Mouse (Mus musculus) forebrain, postnatal 0 days (tissue): ENCODE results near the gene Coa4. TPM values are rescaled to one million over a fixed set of nuclear protein-coding genes. Genes with fewer than 3 reads are reported as not detected.

Experiments
- ATAC-seq: fragments of 200-750 bp; cut with Nextera tagmentation; 2 replicates; pipeline ENCODE4 v1.8.0; 2017; ENCODE audit warnings: mild to moderate bottlenecking, moderate library complexity
- DNase-seq: peaks from one replicate; pipeline ENCODE4 v3.0.0-alpha.2; 2015
- H3K27ac ChIP-seq: fragments of 300-500 bp; sonication (generic); 2 replicates; pipeline ENCODE4 v1.5.1; 2014; ENCODE audit warnings: low read depth, mild to moderate bottlenecking, antibody characterized with exemption, low read length, moderate library complexity, mixed read lengths
- H3K27me3 ChIP-seq: fragments of 300-500 bp; sonication (generic); 2 replicates; pipeline ENCODE4 v1.6.1; 2014; ENCODE audit warnings: mild to moderate bottlenecking, low read length, mixed read lengths; ENCODE audit not compliant: insufficient read depth
- H3K36me3 ChIP-seq: fragments of 300-500 bp; sonication (generic); 2 replicates; pipeline ENCODE4 v1.6.1; 2014; ENCODE audit warnings: mild to moderate bottlenecking, moderate library complexity; ENCODE audit not compliant: insufficient read depth
- H3K4me1 ChIP-seq: fragments of 300-500 bp; sonication (generic); 2 replicates; pipeline ENCODE4 v1.6.1; 2014; ENCODE audit warnings: antibody characterized with exemption; ENCODE audit not compliant: insufficient read depth
- H3K4me2 ChIP-seq: fragments of 300-500 bp; sonication (generic); 2 replicates; pipeline ENCODE4 v1.6.1; 2014; ENCODE audit warnings: low read depth, mild to moderate bottlenecking, moderate library complexity
- H3K4me3 ChIP-seq: fragments of 300-500 bp; sonication (generic); 2 replicates; pipeline ENCODE4 v1.5.1; 2014; ENCODE audit warnings: low read depth, low read length, mixed read lengths
- H3K9ac ChIP-seq: fragments of 300-500 bp; sonication (generic); 2 replicates; pipeline ENCODE4 v1.6.1; 2014; ENCODE audit warnings: mild to moderate bottlenecking
- H3K9me3 ChIP-seq: fragments of 300-500 bp; sonication (generic); 2 replicates; pipeline ENCODE4 v1.6.1; 2016; ENCODE audit warnings: low read length
- CTCF ChIP-seq: sonication (generic); IDR thresholded peaks from 2 replicates; pipeline ENCODE4 v1.5.1; 2016; ENCODE audit warnings: antibody characterized with exemption, control low read depth, low read depth
- WGBS: fragments of 180-500 bp; shearing (Covaris S2); extraction: QIAGEN DNeasy Blood & Tissue Kit; methylation state at CpG from one replicate; pipeline ENCODE4 v1.1.7; 2014; 5-methylcytosine and 5-hydroxymethylcytosine counted together
- polyA plus RNA-seq: library from polyadenylated mRNA; unstranded; fragments of >200 nt; fragmentation: Nextera tagmentation; extraction: Ambion mirVana; gene quantifications from 2 replicates; pipeline ENCODE4 v1.2.1, GENCODE M21; 2015
- total RNA-seq: library from RNA; depleted of rRNA; stranded (reverse); fragments of >200 nt; gene quantifications from 2 replicates; pipeline ENCODE4 v1.2.3, GENCODE M21; 2014

The Coa4 gene
- total and polyA plus RNA-seq, 2 experiments from 2014 or later: 5.7 to 10.3 TPM

DNA sequence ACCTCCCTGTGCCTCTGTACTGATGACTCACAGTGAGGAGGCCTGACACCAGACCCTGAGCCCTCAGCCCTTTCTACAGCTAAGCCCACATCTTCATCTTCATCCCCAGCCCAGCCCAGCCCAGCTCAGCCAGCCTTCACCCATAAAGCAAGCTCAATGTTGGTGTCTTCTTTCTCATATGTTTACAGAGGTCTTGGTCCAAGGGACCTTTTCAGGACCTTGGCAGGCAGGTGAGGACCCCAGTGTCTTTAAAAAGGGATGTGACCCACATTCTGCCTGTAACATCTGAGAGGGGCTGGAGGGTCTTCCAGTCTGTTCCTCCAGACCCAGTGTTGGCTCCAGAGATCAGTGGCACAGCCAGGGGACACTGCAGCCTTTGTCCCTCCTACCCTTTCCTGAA is 37.4 kb upstream of the Coa4 start:
- no peak for ATAC-seq
- H3K27me3 ChIP-seq: no peaks in the 10 kb centered on the region
- H3K4me1 ChIP-seq: 0 out of 2 replicates have a peak, but pooled peaks cover 6% of the 10 kb centered on the region
- H3K4me2 ChIP-seq: no peak overlapping the region
- no peak overlapping the region for H3K9ac ChIP-seq
- no peak for DNase-seq
- H3K4me3 ChIP-seq: no peak overlapping the region
- H3K27ac ChIP-seq: no peak overlapping the region
- H3K36me3 ChIP-seq: no peaks in the 10 kb centered on the region
- no peak for TF ChIP-seq CTCF
- H3K9me3 ChIP-seq: no peaks in the 10 kb centered on the region

GRCm38 (mm10) chr7:100500276-100500977 is 36.4 kb upstream of the Coa4 start:
- Histone ChIP-seq H3K4me2 (no peak overlapping the region), H3K9ac (no peak overlapping the region), H3K9me3 (no peaks in the 10 kb centered on the region), H3K36me3 (no peaks in the 10 kb centered on the region), H3K27me3 (no peaks in the 10 kb centered on the region), H3K27ac (no peak overlapping the region), H3K4me3 (no peak overlapping the region), H3K4me1 (0 out of 2 replicates have a peak, but pooled peaks cover 6% of the 10 kb centered on the region)
- no peak for TF ChIP-seq CTCF
- DNase-seq (no peak), ATAC-seq (no peak)
- WGBS: 78% methylated on average over 16 of the region's 16 CpGs

- TF ChIP-seq CTCF: no peak
- 66% methylated on average over 6 of the region's 6 CpGs for WGBS
- DNase-seq: no peak
These were observed 35.6 kb upstream of the Coa4 start for GRCm38 (mm10) chr7:100501027-100501843.

DNA sequence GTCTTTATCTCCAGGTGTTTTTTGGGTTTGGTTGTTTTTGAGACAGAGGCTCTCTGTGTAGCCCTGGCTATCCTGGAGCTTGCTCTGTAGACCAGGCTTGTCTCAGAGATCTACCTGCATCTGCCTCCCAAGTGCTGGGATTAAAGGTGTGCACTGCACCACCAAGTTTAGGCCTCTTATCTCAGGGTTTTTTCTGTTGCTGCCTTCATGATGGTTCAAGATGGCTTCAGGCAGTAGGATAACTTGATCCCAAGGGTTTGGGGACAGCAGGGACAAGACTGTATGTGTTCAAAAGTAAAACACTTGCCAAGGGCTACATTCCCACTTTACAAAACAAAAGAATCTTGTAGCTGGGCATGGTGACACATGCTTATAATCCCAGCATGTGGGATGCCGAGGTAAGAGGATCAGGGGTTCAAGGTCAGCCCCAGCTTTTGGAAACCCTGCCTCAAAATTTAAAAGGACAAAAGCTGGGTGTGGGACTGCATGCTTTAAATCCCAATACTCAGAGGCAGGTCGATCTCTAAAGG is 35.0 kb upstream of the Coa4 start:
- Histone ChIP-seq H3K9ac (no peak overlapping the region), H3K4me3 (no peak overlapping the region), H3K27ac (no peak overlapping the region), H3K9me3 (no peaks in the 10 kb centered on the region), H3K4me1 (no peaks in the 10 kb centered on the region), H3K4me2 (no peak overlapping the region), H3K36me3 (no peaks in the 10 kb centered on the region), H3K27me3 (no peaks in the 10 kb centered on the region)
- DNase-seq (no peak), ATAC-seq (no peak)
- WGBS: 62% methylated on average over 2 of the region's 2 CpGs
- no peak for TF ChIP-seq CTCF

More at GRCm38 (mm10) chr7:100501027-100501843, 35.6 kb upstream of the Coa4 start:
- Histone ChIP-seq H3K4me2 (no peak overlapping the region), H3K4me3 (no peak overlapping the region), H3K9ac (no peak overlapping the region), H3K36me3 (no peaks in the 10 kb centered on the region), H3K9me3 (no peaks in the 10 kb centered on the region), H3K4me1 (0 out of 2 replicates have a peak, but pooled peaks cover 2% of the 10 kb centered on the region), H3K27ac (no peak overlapping the region), H3K27me3 (no peaks in the 10 kb centered on the region)
- no peak for ATAC-seq

DNA sequence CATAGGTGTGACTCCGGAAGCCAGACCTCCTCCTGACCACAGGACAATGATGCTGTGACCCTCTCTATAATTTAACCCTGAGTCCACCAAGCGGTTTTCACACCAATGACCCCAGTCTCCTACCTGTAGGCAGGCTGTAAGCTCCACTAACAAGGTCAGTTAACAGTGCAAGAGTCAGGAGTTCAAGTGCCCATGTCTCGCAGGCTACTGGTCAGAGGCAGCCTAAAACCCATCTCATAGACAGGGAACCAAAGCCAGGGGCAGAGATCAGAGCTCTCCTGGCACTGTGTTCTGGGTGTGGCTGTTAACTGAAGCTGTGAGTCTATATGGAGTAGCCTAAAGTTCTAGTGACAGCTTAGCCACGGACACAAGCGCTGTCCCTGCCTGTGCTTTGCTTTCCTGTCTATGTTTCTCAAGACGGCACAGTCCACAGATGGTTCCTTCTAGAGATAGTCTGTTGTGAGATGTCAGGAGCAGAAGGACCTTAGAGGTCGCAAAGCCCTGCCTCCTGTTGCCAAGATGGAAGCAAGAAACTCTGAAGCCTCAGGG is 34.4 kb upstream of the Coa4 start:
- H3K36me3 ChIP-seq: no peaks in the 10 kb centered on the region
- H3K27me3 ChIP-seq: no peaks in the 10 kb centered on the region
- H3K9ac ChIP-seq: no peak overlapping the region
- no peak overlapping the region for H3K4me3 ChIP-seq
- no peak overlapping the region for H3K4me2 ChIP-seq
- H3K27ac ChIP-seq: no peak overlapping the region
- no peaks in the 10 kb centered on the region for H3K9me3 ChIP-seq
- no peak for TF ChIP-seq CTCF
- ATAC-seq: no peak
- H3K4me1 ChIP-seq: no peaks in the 10 kb centered on the region
- WGBS: 82% methylated on average over 7 of the region's 7 CpGs
- DNase-seq: no peak

GRCm38 (mm10) chr7:100503076-100503475 is 33.8 kb upstream of the Coa4 start:
- DNase-seq: no peak
- Histone ChIP-seq H3K36me3 (no peaks in the 10 kb centered on the region), H3K27ac (no peak overlapping the region), H3K9ac (no peak overlapping the region), H3K4me2 (no peak overlapping the region), H3K27me3 (no peaks in the 10 kb centered on the region), H3K4me3 (no peak overlapping the region), H3K9me3 (no peaks in the 10 kb centered on the region), H3K4me1 (no peaks in the 10 kb centered on the region)
- ATAC-seq: no peak
- no peak for TF ChIP-seq CTCF
- 94% methylated on average over 5 of the region's 5 CpGs for WGBS
